Mouse (Mus musculus): ENCODE measurements around the gene Dnmt3b.

DNA sequence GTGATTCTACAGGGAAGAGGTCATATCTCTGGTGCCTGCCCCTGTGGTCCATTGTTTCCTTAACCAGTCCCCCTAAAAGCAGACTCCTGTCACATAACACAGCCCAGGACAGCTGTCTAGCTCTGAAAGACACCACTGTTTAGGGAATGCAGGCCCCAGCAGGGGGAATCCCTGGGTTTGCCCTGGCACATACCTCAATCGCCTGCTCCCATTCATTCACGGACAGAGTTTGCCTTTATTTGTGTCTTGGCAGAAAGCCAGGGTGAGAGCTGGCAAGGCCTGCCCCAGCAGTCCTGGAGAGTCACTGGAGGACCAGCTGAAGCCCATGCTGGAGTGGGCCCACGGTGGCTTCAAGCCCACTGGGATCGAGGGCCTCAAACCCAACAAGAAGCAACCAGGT is 64.0 kb downstream of the Dnmt3b start:
- TF ChIP-seq POLR2A (IDR thresholded peaks at IDR 0.05; ENCODE audit: insufficient read depth, low read depth, low read length) (no peak), CTCF (IDR thresholded peaks at IDR 0.05; ENCODE audit: insufficient read depth, low read depth, low read length) (no peak)

All from olfactory bulb, adult 2 months (tissue).